ENCODE assay signal across 35 mouse cellular contexts in the genomic region with DNA sequence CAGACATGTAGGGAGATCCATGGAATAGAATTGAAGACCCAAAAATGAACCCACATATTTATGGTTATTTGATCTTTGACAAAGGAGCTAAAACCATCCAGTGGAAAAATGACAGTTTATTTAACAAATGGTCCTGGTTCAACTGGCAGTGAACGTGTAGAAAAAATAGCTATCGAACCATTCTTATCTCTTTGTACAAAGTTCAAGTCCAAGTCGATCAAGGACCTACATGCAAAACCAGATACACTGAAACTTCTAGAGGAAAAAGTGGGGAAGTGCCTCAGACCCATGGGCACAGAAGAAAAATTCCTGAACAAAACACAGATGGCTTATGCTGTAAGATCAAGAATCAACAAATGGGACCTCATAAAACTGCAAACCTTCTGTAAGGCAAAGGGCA.
"Had no signal": no experiment of that assay in that cellular context is flagged by ENCODE, and none has a peak within 500 bp of the region (broad histone marks: within the 10 kb centered on the region; RNA-seq: fewer than 3 reads in every experiment).

No protein-coding gene starts in this region.

- H3K4me3 ChIP-seq: heart, embryonic 10.5 days; heart, embryonic 12.5 days; heart, embryonic 13.5 days; heart, embryonic 15.5 days; hindbrain, embryonic 10.5 days; hindbrain, embryonic 12.5 days; hindbrain, embryonic 13.5 days; hindbrain, embryonic 15.5 days; intestine, embryonic 15.5 days; kidney, embryonic 15.5 days; layer of hippocampus, adult 2 months had no signal

- H3K9me3 ChIP-seq: heart, embryonic 10.5 days; heart, embryonic 12.5 days; heart, embryonic 15.5 days; hindbrain, embryonic 10.5 days; hindbrain, embryonic 12.5 days; hindbrain, embryonic 13.5 days; hindbrain, embryonic 15.5 days; intestine, embryonic 15.5 days; kidney, embryonic 15.5 days had no signal

- H3K36me3 ChIP-seq: heart, embryonic 10.5 days; heart, embryonic 12.5 days; heart, embryonic 13.5 days; heart, embryonic 15.5 days; hindbrain, embryonic 10.5 days; hindbrain, embryonic 12.5 days; hindbrain, embryonic 13.5 days; hindbrain, embryonic 15.5 days; intestine, embryonic 15.5 days; kidney, embryonic 15.5 days had no signal

- H3K4me2 ChIP-seq: heart, embryonic 11.5 days; heart, embryonic 12.5 days; heart, embryonic 13.5 days; heart, embryonic 15.5 days; hindbrain, embryonic 12.5 days; hindbrain, embryonic 13.5 days; hindbrain, embryonic 14.5 days; hindbrain, embryonic 15.5 days; intestine, embryonic 15.5 days; kidney, embryonic 15.5 days had no signal

- H3K27me3 ChIP-seq: heart, embryonic 12.5 days; heart, embryonic 13.5 days; heart, embryonic 15.5 days; hindbrain, embryonic 12.5 days; hindbrain, embryonic 13.5 days; hindbrain, embryonic 15.5 days; intestine, embryonic 15.5 days; kidney, embryonic 15.5 days had no signal

- ATAC-seq: hindbrain, embryonic 16.5 days; hindbrain, postnatal 0 days; inflammation-experienced regulatory T-cells, adult 6 months; intestine, embryonic 15.5 days; intestine, embryonic 16.5 days; intestine, postnatal 0 days had no signal

- DNase-seq: heart, postnatal 10 days; heart, postnatal 14 days; heart, postnatal 36 days; heart, postnatal 4 days; kidney, adult 11 months; kidney, adult 18-20 months; kidney, adult 2 months; kidney, adult 8-10 months; kidney, adult 9 months; kidney, postnatal 10 days; kidney, postnatal 14 days; kidney, postnatal 25 days; kidney, postnatal 36 days; kidney, postnatal 4 days; layer of hippocampus, adult 9-11 months; layer of hippocampus, postnatal 36 days had no signal

- H3K9ac ChIP-seq: heart, embryonic 12.5 days; heart, embryonic 13.5 days; heart, embryonic 15.5 days; hindbrain, embryonic 12.5 days; hindbrain, embryonic 13.5 days; hindbrain, embryonic 14.5 days; hindbrain, embryonic 15.5 days; intestine, embryonic 15.5 days; kidney, embryonic 15.5 days had no signal

- H3K4me1 ChIP-seq: heart, embryonic 10.5 days; heart, embryonic 12.5 days; heart, embryonic 13.5 days; heart, embryonic 15.5 days; hindbrain, embryonic 10.5 days; hindbrain, embryonic 12.5 days; hindbrain, embryonic 13.5 days; hindbrain, embryonic 15.5 days; intestine, embryonic 15.5 days; kidney, embryonic 15.5 days had no signal

- H3K27ac ChIP-seq: heart, embryonic 10.5 days; heart, embryonic 13.5 days; heart, embryonic 15.5 days; hindbrain, embryonic 10.5 days; hindbrain, embryonic 12.5 days; hindbrain, embryonic 13.5 days; hindbrain, embryonic 14.5 days; hindbrain, embryonic 15.5 days; hindbrain, postnatal 0 days; intestine, embryonic 15.5 days; kidney, embryonic 15.5 days; kidney, postnatal 0 days; layer of hippocampus, adult 2 months had no signal
